Mouse (Mus musculus): Measurements from ENCODE around the gene Isg20l2. TPM values are rescaled to one million over a fixed set of nuclear protein-coding genes. Genes with fewer than 3 reads are reported as not detected.

The Isg20l2 gene
- polyA plus RNA-seq, 1 experiment from 2014 or later: 60.7 TPM

DNA sequence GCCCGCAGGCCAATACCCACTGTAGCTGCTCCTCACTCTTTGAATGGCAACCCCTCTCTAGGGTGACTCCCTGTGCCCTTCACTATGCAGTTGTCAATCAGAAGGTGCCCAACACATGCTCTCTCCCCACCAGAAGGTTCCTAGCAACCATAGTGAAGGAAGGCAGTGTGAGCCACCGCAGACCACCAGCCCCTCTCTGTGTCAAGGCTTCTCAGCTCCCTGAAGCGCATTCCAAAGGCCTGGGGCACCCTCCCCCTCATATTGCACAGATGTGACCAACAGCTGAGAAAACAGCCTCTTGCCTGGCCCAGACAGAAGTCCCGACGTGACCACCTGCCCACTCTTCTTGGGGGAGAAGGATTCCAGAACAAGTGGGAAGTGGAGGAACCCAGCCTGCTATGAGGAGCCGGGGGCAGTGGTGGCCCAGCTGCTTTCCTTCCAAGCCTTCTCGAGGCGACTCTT is 42.1 kb downstream of the Isg20l2 start:
- H3K9ac ChIP-seq: peak overlapping the region; percentile 92
- 0% methylated on average over 8 of the region's 8 CpGs for WGBS
- no peaks in the 10 kb centered on the region for H3K27me3 ChIP-seq (replicated peaks)
- H3K27ac ChIP-seq: peak overlapping the region; percentile 75; the same call in 1 of the 2 replicates
- ATAC-seq (ENCODE audit: low FRiP score, low read depth): peak; percentile 22
- no peaks in the 10 kb centered on the region for H3K9me3 ChIP-seq
- H3K4me2 ChIP-seq (replicated peaks): peak overlapping the region; percentile 94
- H3K4me1 ChIP-seq: peaks cover 51% of the 10 kb centered on the region
- peaks cover 20% of the 10 kb centered on the region for H3K36me3 ChIP-seq
- H3K4me3 ChIP-seq: peak overlapping the region; percentile 78

DNA sequence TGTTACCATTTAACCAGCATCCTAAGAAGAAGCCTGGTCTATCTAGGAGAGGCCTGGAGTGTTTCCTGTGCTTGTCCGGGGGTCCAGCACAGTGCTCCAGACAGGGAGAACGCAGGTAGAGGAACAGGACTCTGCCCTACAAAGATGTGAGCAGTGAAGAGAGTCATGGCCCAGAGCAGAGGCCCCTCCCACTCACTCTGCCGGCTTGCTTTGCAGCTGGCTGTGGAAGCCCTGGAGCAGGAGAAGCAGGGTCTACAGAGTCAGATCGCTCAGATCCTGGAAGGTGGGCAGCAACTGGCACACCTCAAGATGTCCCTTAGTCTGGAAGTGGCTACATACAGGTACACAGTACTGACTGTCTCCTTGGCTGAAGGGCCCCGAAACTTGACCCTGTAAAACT is 42.7 kb downstream of the Isg20l2 start:
- Histone ChIP-seq H3K27me3 (replicated peaks) (no peaks in the 10 kb centered on the region), H3K9ac (peak overlapping the region; percentile 92), H3K4me2 (replicated peaks) (peak overlapping the region; percentile 94), H3K9me3 (no peaks in the 10 kb centered on the region), H3K36me3 (peaks cover 25% of the 10 kb centered on the region), H3K4me3 (peak overlapping the region; percentile 78), H3K4me1 (peaks cover 51% of the 10 kb centered on the region), H3K27ac (peak overlapping the region; percentile 75)
- WGBS: 17% methylated on average over 5 of the region's 5 CpGs
- ATAC-seq (ENCODE audit: low FRiP score, low read depth): no peak

DNA sequence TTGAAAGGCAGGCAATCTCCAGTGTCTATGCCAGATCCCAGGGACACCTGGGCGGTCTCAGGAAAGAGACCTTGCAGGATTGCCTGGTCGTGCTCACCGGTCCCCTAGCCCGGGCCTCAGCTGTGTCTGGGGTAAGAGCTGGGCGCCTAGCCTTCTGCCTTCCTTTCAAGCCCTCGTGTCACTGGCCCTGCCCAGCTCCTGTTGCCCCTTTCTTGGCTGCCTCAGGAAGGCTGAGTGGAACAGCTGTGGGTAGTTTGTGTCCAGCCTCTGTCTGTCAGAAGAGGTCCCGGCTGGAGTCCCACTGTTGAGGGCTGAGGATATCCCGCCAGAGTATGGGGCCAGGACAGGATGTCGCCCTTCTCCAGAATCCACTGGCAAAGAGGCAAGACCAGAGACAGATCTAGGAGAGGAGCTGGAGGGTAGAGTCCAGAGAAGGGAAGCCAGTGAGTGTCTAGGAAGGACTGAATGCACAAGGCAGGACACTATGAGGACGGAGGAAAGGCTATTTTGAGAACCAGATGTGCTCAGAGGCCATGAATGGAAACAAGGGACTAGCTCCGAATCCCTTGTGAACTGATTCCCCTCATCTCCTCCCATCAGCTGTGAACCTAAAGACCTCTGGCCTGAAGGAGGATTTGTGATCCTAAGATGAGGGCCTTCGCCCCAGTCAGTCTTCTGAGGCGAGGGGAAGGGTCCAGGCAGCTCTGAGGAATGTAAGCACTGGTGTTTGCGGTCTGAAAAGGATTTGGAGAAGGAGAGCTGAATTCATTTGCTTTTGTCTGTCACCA is 43.7 kb downstream of the Isg20l2 start:
- Histone ChIP-seq H3K4me2 (replicated peaks) (peak overlapping the region; percentile 94), H3K27ac (peak overlapping the region; percentile 75), H3K4me3 (peak overlapping the region; percentile 78), H3K36me3 (peaks cover 34% of the 10 kb centered on the region), H3K27me3 (replicated peaks) (no peaks in the 10 kb centered on the region), H3K9ac (peak overlapping the region; percentile 92), H3K9me3 (no peaks in the 10 kb centered on the region), H3K4me1 (peaks cover 51% of the 10 kb centered on the region)
- WGBS: 13% methylated on average over 14 of the region's 14 CpGs
- no peak; the same call in 1 of the 2 replicates for ATAC-seq (ENCODE audit: low FRiP score, low read depth)

DNA sequence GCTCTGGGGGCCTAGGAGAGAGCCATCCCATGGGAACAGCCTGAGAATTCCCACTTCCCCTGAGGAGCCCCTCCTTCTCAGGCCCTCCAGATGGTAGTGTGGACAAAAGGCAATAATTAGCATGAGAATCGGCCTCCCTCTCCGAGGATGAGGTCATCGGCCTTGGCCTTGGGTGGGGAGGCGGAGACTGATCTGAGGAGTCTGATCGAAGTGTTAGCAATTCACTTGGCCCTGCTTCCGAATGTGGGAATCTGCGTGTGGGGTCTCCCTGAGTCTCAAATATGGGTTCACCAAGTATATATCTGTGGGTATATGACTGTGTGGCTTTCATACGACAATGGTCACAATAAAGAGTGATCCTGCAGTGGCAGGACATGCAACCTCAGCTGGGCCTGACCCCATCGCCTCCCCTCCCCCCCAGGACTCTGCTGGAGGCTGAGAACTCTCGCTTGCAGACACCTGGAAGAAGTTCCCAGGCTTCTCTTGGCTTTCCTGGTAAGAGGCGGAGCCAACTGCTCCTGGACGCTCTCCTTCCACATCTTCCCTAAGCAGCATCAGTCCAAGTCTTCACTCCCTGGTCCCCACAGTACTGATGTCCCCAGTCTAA is 44.4 kb downstream of the Isg20l2 start:
- Histone ChIP-seq H3K4me2 (replicated peaks) (peak overlapping the region; percentile 94), H3K9ac (peak overlapping the region; percentile 92), H3K27ac (peak overlapping the region; percentile 75), H3K4me3 (peak overlapping the region; percentile 78), H3K9me3 (no peaks in the 10 kb centered on the region), H3K36me3 (peaks cover 40% of the 10 kb centered on the region), H3K27me3 (replicated peaks) (no peaks in the 10 kb centered on the region), H3K4me1 (peaks cover 51% of the 10 kb centered on the region)
- 8% methylated on average over 12 of the region's 12 CpGs for WGBS
- ATAC-seq (ENCODE audit: low FRiP score, low read depth): peak; percentile 67

DNA sequence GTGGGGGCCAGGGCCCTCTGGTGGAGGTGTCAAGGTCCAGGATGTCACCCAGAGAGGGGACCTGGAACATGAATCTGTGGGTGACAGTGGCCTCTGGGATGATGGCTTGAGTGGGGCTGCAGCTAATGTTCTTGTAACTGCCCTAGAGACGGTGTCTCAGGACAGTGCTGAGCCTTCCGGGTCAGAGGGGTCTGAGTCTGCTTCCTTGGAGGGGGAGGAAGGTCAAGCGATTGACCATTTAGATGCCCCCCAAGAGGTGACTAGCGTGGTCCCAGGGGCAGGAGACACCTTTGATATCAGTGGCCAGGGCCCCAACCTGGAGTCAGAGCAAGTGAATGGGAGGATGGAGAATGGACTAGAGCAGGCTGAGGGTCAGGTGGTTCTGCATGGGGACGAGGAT is 49.4 kb downstream of the Isg20l2 start:
- Histone ChIP-seq H3K9ac (no peak overlapping the region), H3K27me3 (replicated peaks) (no peaks in the 10 kb centered on the region), H3K9me3 (no peaks in the 10 kb centered on the region), H3K27ac (no peak overlapping the region), H3K4me1 (peaks cover 44% of the 10 kb centered on the region), H3K4me2 (replicated peaks) (no peak overlapping the region), H3K4me3 (no peak overlapping the region), H3K36me3 (peaks cover 42% of the 10 kb centered on the region)
- ATAC-seq (ENCODE audit: low FRiP score, low read depth): no peak
- 85% methylated on average over 5 of the region's 5 CpGs for WGBS

DNA sequence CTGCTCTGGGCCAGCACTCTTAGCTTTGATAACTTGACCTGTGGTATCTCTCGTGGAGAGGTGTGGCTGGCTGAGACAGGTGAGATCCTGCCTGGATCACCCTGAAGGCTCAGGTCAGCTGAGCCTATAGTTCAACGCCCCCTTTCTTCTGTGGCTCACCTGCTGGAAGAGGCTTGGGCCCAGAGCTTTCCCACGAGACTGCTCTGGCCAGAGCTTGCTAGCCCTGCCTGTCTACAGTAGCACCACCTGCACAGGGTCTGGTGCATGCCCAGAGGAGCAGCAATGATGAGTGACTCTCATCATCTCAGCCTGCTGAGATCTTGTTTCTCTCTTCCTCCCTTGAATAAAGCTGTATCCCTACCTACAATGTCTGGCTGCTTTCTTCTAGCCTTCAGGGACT is 50.0 kb downstream of the Isg20l2 start:
- H3K9me3 ChIP-seq: no peaks in the 10 kb centered on the region
- no peak for ATAC-seq (ENCODE audit: low FRiP score, low read depth)
- no peak overlapping the region for H3K4me2 ChIP-seq (replicated peaks)
- 72% methylated on average over 3 of the region's 3 CpGs for WGBS
- H3K27me3 ChIP-seq (replicated peaks): no peaks in the 10 kb centered on the region
- H3K36me3 ChIP-seq: peaks cover 42% of the 10 kb centered on the region
- peaks cover 43% of the 10 kb centered on the region for H3K4me1 ChIP-seq
- H3K9ac ChIP-seq: 0 out of 2 replicates have a peak overlapping the region, but pooled peaks have one; percentile 13
- H3K27ac ChIP-seq: no peak overlapping the region
- H3K4me3 ChIP-seq: no peak overlapping the region

DNA sequence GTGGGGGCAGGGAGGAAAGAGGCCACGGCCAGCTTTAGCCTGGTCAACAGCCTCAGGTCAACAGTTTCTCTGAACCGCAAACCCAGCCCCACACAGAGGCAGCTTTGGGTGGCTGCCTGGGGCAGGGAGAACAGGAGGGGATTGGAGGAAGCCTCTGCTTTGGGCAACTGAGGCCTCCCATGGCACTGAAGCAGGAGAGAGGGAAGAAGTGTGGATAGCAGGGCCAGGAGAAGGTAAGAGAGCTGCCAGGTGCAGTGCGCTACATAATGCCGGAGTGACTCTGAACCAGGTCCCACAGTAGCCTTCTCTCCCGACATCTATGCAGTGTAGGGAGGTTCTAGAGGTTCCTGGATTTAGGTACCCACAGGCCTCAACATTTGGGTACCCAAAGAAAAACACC is 50.6 kb downstream of the Isg20l2 start:
- Histone ChIP-seq H3K9me3 (no peaks in the 10 kb centered on the region), H3K9ac (no peak overlapping the region), H3K4me2 (replicated peaks) (no peak overlapping the region), H3K4me1 (peaks cover 49% of the 10 kb centered on the region), H3K36me3 (peaks cover 37% of the 10 kb centered on the region; the same call in 1 of the 2 replicates), H3K27me3 (replicated peaks) (no peaks in the 10 kb centered on the region), H3K4me3 (no peak overlapping the region), H3K27ac (no peak overlapping the region)
- 68% methylated on average over 5 of the region's 5 CpGs for WGBS
- no peak for ATAC-seq (ENCODE audit: low FRiP score, low read depth)

DNA sequence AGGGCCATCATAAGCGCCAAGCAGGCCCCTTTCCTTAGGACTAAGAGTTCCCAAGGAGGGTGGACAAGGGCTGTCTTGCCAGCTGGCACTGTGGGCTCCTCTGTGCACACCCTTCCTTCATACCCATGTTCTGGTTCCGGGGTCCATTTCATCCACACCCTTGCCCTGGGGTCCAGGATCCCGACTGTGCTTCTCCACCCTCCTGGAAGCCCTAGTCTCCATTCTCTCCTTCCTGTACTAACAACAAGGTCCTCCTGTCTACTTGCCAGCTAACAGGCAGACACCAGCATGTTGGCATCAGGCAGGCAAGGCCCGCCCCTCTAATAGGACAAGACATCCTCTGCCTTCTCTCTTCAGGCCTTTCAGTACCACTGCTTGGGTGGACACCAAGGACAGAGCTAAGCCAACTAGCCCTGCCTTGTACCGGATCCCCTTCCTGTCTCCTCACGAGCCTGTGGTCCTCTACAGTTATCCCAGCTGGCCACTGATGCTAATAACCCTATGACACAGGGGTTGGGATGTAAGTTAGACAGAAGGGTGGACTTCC is 51.2 kb downstream of the Isg20l2 start:
- 85% methylated on average over 6 of the region's 6 CpGs for WGBS
- Histone ChIP-seq H3K27ac (no peak overlapping the region), H3K9me3 (no peaks in the 10 kb centered on the region)

DNA sequence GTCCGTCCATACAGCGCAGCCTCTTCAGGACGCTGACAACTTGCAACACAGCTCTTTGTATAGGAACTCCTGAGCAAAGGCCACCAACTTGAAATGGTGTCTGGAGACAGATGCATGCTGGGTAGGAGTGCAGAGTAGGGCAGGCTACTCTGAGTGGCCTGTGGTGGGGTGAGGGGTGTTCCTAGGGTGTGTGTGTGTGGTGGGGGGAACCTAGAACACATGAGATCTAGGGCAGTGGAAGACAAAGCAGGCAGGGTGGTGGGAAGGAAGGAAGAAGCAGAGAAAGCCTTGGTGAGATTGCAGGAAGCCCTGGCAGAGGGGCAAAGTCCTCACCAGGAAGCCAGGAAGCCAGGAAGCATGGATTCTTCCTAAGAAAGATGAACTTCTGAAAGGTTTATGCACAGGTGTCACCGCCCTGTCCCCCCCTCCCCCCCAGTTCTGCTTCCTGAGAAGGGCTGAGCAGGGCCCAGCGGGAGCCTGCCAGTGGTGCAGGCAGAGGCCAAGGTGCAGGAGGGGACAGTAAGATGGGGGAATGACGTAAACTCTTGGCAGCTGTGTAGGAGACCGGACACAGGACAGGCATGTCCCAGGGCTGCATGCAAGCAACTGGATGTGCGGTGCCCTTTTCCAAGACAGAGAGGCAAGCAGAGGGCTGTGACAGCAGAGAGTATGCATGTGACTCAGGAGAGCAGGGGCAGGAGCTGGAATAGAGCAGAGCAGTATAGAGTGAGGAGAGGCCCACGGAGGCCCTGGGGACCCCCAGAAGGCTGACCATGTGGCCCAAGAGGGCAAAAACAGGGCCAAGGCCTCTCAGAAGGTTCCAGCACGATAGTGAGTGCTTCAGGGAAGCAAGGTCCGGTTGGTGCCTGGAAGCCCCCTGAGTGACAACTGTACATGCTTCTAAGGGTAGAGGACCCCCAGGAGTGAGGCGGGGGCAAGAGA is 52.1 kb downstream of the Isg20l2 start:
- Histone ChIP-seq H3K4me2 (replicated peaks) (peak overlapping the region; percentile 52), H3K4me3 (no peak overlapping the region), H3K27me3 (replicated peaks) (no peaks in the 10 kb centered on the region), H3K9ac (peak overlapping the region; percentile 45), H3K36me3 (peaks cover 23% of the 10 kb centered on the region; the same call in 1 of the 2 replicates), H3K4me1 (peaks cover 61% of the 10 kb centered on the region), H3K9me3 (no peaks in the 10 kb centered on the region), H3K27ac (peak overlapping the region; percentile 53)
- WGBS: 36% methylated on average over 12 of the region's 12 CpGs
- 0 out of 2 replicates have a peak, but pooled peaks have one; percentile 4 for ATAC-seq (ENCODE audit: low FRiP score, low read depth)

More for the DNA sequence above, 51.2 kb downstream of the Isg20l2 start:
- ATAC-seq (ENCODE audit: low FRiP score, low read depth): no peak
- H3K36me3 ChIP-seq: peaks cover 32% of the 10 kb centered on the region; the same call in 1 of the 2 replicates
- H3K27me3 ChIP-seq (replicated peaks): no peaks in the 10 kb centered on the region
- H3K4me3 ChIP-seq: no peak overlapping the region
- H3K4me1 ChIP-seq: peaks cover 55% of the 10 kb centered on the region
- H3K4me2 ChIP-seq (replicated peaks): no peak overlapping the region
- H3K9ac ChIP-seq: 0 out of 2 replicates have a peak overlapping the region, but pooled peaks have one; percentile 6

DNA sequence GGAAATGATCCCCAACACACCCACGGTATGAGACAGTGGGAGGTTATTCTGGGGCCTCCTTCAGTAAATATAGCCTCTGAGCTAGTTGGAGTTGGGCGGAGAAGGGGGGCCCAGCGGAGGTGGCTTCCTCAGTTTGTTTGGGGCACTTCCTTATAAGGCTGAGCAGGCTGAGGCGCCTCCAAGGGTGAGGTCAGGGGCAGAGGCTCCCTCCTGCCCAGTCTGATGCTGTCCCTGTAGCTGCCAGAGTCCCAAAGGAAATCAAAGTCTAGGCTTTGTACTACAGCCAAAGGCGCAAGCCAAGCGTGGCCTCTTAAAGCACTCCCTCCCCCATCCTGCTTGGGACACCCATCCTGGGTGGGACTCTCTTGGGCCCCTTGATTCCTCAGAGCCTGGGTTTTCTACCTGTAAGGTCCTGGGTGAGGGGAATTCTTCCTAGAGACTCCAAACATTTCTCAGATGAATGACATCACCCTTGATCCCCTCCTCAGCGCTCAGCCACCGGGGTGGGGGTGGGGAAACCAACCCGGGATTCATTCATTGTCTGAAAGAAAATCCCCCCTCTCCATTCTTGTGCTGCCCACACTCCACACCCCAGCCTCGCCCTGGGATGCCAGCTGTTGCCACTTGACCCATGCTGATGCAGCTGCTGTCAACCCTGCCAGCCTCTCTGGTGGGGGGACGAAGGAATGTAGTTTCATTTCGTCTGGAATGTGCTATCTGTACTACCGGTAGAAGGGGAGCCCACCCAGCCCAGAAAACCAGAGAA is 52.9 kb downstream of the Isg20l2 start:
- Histone ChIP-seq H3K27me3 (replicated peaks) (no peaks in the 10 kb centered on the region), H3K36me3 (peaks cover 15% of the 10 kb centered on the region; the same call in 1 of the 2 replicates), H3K9ac (peak overlapping the region; percentile 45), H3K9me3 (no peaks in the 10 kb centered on the region), H3K4me3 (no peak overlapping the region), H3K4me2 (replicated peaks) (peak overlapping the region; percentile 52), H3K4me1 (peaks cover 70% of the 10 kb centered on the region), H3K27ac (peak overlapping the region; percentile 53)
- WGBS: 4% methylated on average over 13 of the region's 13 CpGs
- 0 out of 2 replicates have a peak, but pooled peaks have one; percentile 7 for ATAC-seq (ENCODE audit: low FRiP score, low read depth)

DNA sequence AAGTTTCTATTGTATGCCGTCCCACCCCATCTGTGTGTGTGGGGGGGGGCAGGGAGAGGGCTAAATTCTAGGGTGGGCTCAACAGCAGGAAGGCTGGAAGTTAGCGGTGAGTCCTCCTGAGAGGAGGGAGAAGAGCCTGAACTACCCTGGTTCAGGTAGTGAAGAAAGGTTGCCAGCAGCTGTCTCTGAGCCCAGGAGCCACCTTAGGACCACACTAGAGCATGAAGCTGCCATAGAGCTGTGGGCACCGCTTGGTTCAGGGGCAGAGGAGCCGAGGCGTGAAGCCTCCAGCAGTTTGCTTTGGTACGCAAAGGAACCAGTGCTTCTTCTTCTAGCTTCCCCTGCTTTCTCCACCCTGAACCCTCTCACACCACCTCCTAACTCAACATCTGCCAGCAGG is 53.5 kb downstream of the Isg20l2 start:
- H3K9ac ChIP-seq: 0 out of 2 replicates have a peak overlapping the region, but pooled peaks have one; percentile 45
- peaks cover 10% of the 10 kb centered on the region; the same call in 1 of the 2 replicates for H3K36me3 ChIP-seq
- H3K4me1 ChIP-seq: peaks cover 76% of the 10 kb centered on the region
- no peak overlapping the region for H3K4me3 ChIP-seq
- ATAC-seq (ENCODE audit: low FRiP score, low read depth): no peak
- WGBS: 51% methylated on average over 6 of the region's 6 CpGs
- peak overlapping the region; percentile 52 for H3K4me2 ChIP-seq (replicated peaks)
- peak overlapping the region; percentile 1; the same call in 1 of the 2 replicates for H3K27ac ChIP-seq
- H3K27me3 ChIP-seq (replicated peaks): peaks cover under 1% of the 10 kb centered on the region
- H3K9me3 ChIP-seq: no peaks in the 10 kb centered on the region

Data from neural tube, embryonic 12.5 days (tissue).